Mouse (Mus musculus) limb, embryonic 14.5 days (tissue): Measurements from ENCODE around the gene Gtf2e1. TPM values are rescaled to one million over a fixed set of nuclear protein-coding genes. Genes with fewer than 3 reads are reported as not detected.

Experiments used
- ATAC-seq: fragments of 200-750 bp; cut with Nextera tagmentation; 2 replicates; pipeline ENCODE4 v1.8.0; 2017; ENCODE audit warnings: low read depth, moderate number of reproducible peaks, moderate TSS enrichment; ENCODE audit not compliant: low FRiP score
- DNase-seq: peaks from one replicate; pipeline ENCODE4 v3.0.0-alpha.2; 2015; ENCODE audit warnings: low spot score
- H3K27ac ChIP-seq: fragments of 300-500 bp; sonication (generic); replicated peaks from 2 replicates; pipeline ENCODE4 v1.5.1; 2014; ENCODE audit warnings: low read depth, mild to moderate bottlenecking, low read length, moderate library complexity, mixed read lengths
- H3K27me3 ChIP-seq: fragments of 300-500 bp; sonication (generic); 2 replicates; pipeline ENCODE4 v1.6.1; 2014; ENCODE audit warnings: low read length, mixed read lengths; ENCODE audit not compliant: control insufficient read depth, insufficient read depth
- H3K36me3 ChIP-seq: fragments of 300-500 bp; sonication (generic); 2 replicates; pipeline ENCODE4 v1.6.1; 2014; ENCODE audit warnings: mild to moderate bottlenecking, low read length, moderate library complexity, mixed read lengths; ENCODE audit not compliant: control insufficient read depth, insufficient read depth
- H3K4me1 ChIP-seq: fragments of 300-500 bp; sonication (generic); 2 replicates; pipeline ENCODE4 v1.6.1; 2014; ENCODE audit warnings: antibody characterized with exemption, low read length, mixed read lengths; ENCODE audit not compliant: control insufficient read depth, insufficient read depth
- H3K4me2 ChIP-seq: fragments of 300-500 bp; sonication (generic); replicated peaks from 2 replicates; pipeline ENCODE4 v1.6.1; 2014; ENCODE audit warnings: low read depth, mild to moderate bottlenecking, low read length, moderate library complexity; ENCODE audit not compliant: severe bottlenecking
- H3K4me3 ChIP-seq: fragments of 300-500 bp; sonication (generic); replicated peaks from 2 replicates; pipeline ENCODE4 v1.5.1; 2014; ENCODE audit warnings: low read length
- H3K9ac ChIP-seq: fragments of 300-500 bp; sonication (generic); 2 replicates; pipeline ENCODE4 v1.6.1; 2014; ENCODE audit warnings: mild to moderate bottlenecking, low read depth, low read length, moderate library complexity; ENCODE audit not compliant: severe bottlenecking
- H3K9me3 ChIP-seq: fragments of 300-500 bp; sonication (generic); 2 replicates; pipeline ENCODE4 v1.6.1; 2016; ENCODE audit warnings: low read length; ENCODE audit not compliant: control insufficient read depth
- POLR2A ChIP-seq: fragments of 200-500 bp; IDR thresholded peaks from 2 replicates; pipeline ENCODE4 v1.8.0; 2012; ENCODE audit warnings: inconsistent platforms, mild to moderate bottlenecking, moderate library complexity, borderline replicate concordance; ENCODE audit not compliant: insufficient read depth, insufficient read length; ENCODE audit errors: extremely low read depth
- WGBS: fragments of 180-500 bp; shearing (Covaris S2); extraction: QIAGEN DNeasy Blood & Tissue Kit; methylation state at CpG from one replicate; pipeline ENCODE4 v1.1.7; 2014; 5-methylcytosine and 5-hydroxymethylcytosine counted together
- polyA plus RNA-seq, 2 experiments: library from polyadenylated mRNA; depleted of rRNA in 1 of 2; stranded (reverse) in 1 of 2; unstranded in 1 of 2; fragments of >200 nt; fragmentation: Nextera tagmentation in 1 of 2; extraction: Ambion mirVana in 1 of 2; gene quantifications; 2 replicates each; pipeline versions ENCODE4 v1.2.1 to v1.2.3; 2012 to 2014

Gtf2e1 gene
- polyA plus RNA-seq, 2 experiments = 23.0 to 28.2 TPM

DNA sequence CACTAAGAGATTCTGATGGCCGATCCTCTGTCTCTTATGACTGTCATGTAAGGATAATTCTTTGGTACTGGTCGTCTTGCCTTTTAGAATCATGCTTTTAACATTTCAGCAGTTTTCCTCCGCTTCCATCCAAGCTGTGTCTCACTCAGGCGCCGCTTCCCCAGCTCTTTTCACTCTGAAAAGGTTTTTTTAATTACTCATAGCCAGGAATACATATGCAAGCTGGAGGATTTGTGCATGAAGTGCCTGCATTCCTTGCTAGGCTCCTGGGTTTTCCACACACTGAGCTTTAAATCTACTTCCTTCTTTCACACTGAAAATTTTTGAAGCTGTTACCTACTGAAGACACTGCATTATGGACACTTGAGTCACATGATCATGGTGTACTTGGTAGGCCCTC lies 23.4 kb upstream of the Gtf2e1 start:
- Histone ChIP-seq H3K9me3 (no peaks in the 10 kb centered on the region), H3K27ac (no peak overlapping the region), H3K9ac (no peak overlapping the region), H3K4me3 (no peak overlapping the region), H3K36me3 (peaks cover 8% of the 10 kb centered on the region), H3K4me1 (no peaks in the 10 kb centered on the region), H3K4me2 (no peak overlapping the region), H3K27me3 (no peaks in the 10 kb centered on the region)
- 87% methylated on average over 5 of the region's 5 CpGs for WGBS
- no peak for TF ChIP-seq POLR2A
- DNase-seq = no peak
- no peak for ATAC-seq

DNA sequence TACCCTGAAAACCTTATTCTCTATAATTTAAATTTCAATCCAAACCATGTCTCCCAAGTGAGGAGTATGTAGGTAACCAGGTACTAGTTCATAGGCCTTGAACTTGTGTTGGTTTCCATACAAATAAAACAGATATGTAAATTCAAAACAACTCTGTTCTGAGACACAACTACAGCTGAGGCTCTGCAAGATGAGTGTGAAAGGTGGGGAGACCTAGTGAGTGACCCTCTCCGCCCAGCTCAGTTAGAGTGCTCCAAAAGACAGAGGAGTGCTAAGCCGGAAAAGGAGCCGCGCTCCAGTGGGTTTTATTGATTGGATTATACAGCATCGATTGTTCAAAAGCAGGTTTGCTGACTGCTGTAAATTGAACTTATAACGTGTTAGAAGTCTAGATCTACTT lies 22.8 kb upstream of the Gtf2e1 start:
- Histone ChIP-seq H3K4me3 (no peak overlapping the region), H3K4me2 (no peak overlapping the region), H3K27me3 (no peaks in the 10 kb centered on the region), H3K36me3 (peaks cover 13% of the 10 kb centered on the region), H3K9me3 (no peaks in the 10 kb centered on the region), H3K27ac (no peak overlapping the region), H3K9ac (no peak overlapping the region), H3K4me1 (no peaks in the 10 kb centered on the region)
- TF ChIP-seq POLR2A = no peak
- 78% methylated on average over 6 of the region's 6 CpGs for WGBS
- ATAC-seq (no peak), DNase-seq (no peak)

DNA sequence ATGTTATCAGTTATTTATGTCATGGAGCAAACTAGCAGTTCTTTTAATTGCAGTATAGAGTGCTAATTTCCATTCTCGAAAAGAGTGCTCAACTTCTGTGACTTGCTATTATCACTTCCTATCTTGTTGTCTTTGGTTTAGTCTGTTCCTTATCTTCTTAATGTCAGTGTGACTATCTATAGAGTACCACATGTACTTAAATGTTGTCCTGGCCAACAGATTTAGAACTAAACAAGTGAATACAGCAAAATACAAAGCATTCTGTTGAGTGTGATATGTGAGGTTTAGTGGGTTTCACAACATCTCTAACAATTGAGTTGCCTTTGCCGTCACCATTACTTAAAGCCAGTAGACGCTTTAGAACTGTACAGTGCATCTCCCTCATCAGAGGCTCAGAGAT lies 13.2 kb upstream of the Gtf2e1 start:
- no peak for DNase-seq
- no peak overlapping the region for H3K4me3 ChIP-seq
- no peaks in the 10 kb centered on the region for H3K27me3 ChIP-seq
- H3K27ac ChIP-seq = no peak overlapping the region
- H3K9ac ChIP-seq = no peak overlapping the region
- H3K36me3 ChIP-seq = peaks cover 8% of the 10 kb centered on the region; the same call in 1 of the 2 replicates
- TF ChIP-seq POLR2A = no peak
- no peak for ATAC-seq
- no peaks in the 10 kb centered on the region for H3K9me3 ChIP-seq
- H3K4me2 ChIP-seq = no peak overlapping the region
- no peaks in the 10 kb centered on the region for H3K4me1 ChIP-seq
- WGBS = 89% methylated on average over 3 of the region's 3 CpGs

DNA sequence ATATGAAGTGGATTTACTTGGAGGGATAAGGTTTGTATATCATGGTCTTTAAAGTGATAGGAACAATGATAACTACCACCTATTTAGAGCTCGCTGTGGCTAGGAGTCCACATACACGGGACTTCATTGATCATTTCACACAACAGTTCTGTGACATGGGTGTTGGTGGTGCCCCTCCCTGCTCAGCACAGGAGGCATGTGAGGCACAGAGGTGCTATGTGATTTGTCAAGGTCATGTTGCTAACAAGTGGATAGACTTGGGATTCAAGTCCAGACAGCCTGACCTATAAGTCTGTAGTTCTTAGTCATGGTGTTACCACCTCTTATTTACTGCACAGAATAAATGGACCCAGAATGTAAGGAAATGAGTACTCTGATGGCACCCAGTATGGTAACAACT lies 11.4 kb upstream of the Gtf2e1 start:
- WGBS = 95% methylated on average over 2 of the region's 2 CpGs
- no peak for TF ChIP-seq POLR2A
- Histone ChIP-seq H3K9ac (no peak overlapping the region), H3K4me3 (no peak overlapping the region), H3K4me2 (no peak overlapping the region), H3K36me3 (no peaks in the 10 kb centered on the region), H3K27ac (no peak overlapping the region), H3K4me1 (no peaks in the 10 kb centered on the region), H3K27me3 (no peaks in the 10 kb centered on the region), H3K9me3 (no peaks in the 10 kb centered on the region)
- ATAC-seq = no peak
- no peak for DNase-seq

DNA sequence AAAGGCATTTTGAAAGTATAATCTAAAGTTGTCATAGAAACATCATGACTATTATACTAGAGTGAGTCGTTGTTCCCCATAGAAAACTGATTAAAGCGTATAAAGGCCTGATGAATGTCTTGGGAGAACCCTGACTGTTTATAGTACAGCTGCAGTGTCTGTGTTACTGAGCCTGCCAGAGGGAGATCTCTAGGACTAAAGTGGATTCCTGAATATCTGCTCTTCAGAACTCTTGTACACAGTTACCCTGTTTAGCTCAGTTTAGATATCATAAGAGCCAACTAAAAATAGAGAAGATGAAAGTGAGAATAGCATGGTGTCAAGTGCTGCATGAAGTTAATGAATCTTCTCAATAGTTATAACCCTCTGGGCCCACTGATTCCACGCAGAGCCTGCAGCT lies 10.7 kb upstream of the Gtf2e1 start:
- Histone ChIP-seq H3K4me1 (no peaks in the 10 kb centered on the region), H3K4me3 (no peak overlapping the region), H3K27ac (no peak overlapping the region), H3K4me2 (no peak overlapping the region), H3K36me3 (no peaks in the 10 kb centered on the region), H3K9me3 (no peaks in the 10 kb centered on the region), H3K9ac (no peak overlapping the region), H3K27me3 (no peaks in the 10 kb centered on the region)
- TF ChIP-seq POLR2A = no peak
- 77% methylated on average over 3 of the region's 3 CpGs for WGBS
- ATAC-seq = no peak
- no peak for DNase-seq

DNA sequence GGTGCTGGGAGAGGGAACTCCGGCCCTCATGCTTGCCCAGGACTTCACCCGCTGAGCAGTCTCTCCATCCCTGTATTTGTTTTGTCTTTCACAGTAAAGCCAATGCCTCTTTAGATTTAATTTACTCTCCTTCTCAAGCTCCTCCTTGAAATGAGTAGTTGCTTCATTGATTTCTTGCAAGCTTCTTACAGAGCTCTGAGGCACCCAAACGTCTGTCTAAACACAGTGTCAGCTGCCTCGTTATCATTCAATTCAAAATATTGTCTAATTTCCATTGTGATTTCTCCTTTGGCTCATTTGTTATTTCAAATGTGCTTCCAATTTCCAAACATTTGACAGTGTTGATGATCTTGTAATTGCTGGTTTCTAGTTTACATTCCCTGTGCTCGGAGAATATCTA lies 6.7 kb upstream of the Gtf2e1 start:
- H3K27ac ChIP-seq = no peak overlapping the region
- no peaks in the 10 kb centered on the region for H3K27me3 ChIP-seq
- no peak overlapping the region for H3K4me2 ChIP-seq
- no peak for ATAC-seq
- H3K4me3 ChIP-seq = no peak overlapping the region
- H3K9ac ChIP-seq = no peak overlapping the region
- 88% methylated on average over 5 of the region's 5 CpGs for WGBS
- H3K4me1 ChIP-seq = no peaks in the 10 kb centered on the region
- peaks cover 4% of the 10 kb centered on the region; the same call in 1 of the 2 replicates for H3K36me3 ChIP-seq
- no peak for TF ChIP-seq POLR2A
- DNase-seq = no peak
- no peaks in the 10 kb centered on the region for H3K9me3 ChIP-seq
